Comparison of ENCODE assay signal across 9 mouse cellular contexts in the genomic region with DNA sequence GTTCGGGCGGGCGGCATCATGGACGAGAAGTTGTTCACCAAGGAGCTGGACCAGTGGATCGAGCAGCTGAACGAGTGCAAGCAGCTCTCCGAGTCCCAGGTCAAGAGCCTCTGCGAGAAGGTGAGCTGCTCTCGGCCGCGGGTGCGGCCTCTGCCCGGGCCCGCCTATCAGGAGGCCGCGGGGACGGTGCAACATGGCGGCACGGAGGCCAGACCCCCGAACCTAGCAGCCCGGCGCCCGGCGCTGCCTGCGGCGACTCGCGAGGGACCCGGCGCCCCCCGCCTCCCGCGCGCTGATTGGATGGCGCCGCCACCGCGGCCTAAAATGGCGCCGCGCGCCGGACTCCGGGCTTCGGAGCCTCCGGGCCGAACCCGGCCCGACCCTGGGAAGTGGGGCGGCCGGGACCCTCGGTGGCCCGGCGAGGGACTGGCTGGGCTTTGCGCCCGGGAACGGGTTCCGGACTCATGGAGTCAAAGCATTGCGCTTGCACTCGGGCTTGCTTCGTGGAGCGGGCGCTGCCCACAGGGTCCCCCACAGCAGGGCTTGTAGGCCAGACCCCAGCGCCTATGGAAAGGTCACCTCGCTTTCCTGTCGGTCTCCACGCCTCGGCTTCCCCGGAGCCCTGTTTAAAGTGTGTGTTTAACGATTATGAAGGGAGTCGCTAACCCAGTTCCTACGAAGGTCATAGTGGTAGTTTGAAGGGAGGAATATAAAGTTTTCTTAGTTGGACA. TPM values are rescaled to one million over a fixed set of nuclear protein-coding genes. Genes with fewer than 3 reads are reported as not detected.
DNase-seq lines count a peak whose midpoint lies in the region; ATAC-seq and TF ChIP-seq lines count a peak whose summit lies in the region.
"Had no signal": no experiment of that assay in that cellular context is flagged by ENCODE, and none has a peak within 500 bp of the region (broad histone marks: within the 10 kb centered on the region; RNA-seq: fewer than 3 reads in every experiment).

No protein-coding gene starts in this region.

- H3K36me3 ChIP-seq in forebrain, embryonic 11.5 days (ENCODE audit: control insufficient read depth, insufficient read depth, low read length) = no peaks in the 10 kb centered on the region
- no peaks in the 10 kb centered on the region for H3K36me3 ChIP-seq in heart, embryonic 16.5 days (ENCODE audit: control insufficient read depth, insufficient read depth)
- H3K36me3 ChIP-seq in neural tube, embryonic 14.5 days (ENCODE audit: control insufficient read depth, insufficient read depth, low read length) = no peaks in the 10 kb centered on the region

- under 1% methylated on average over 72 of the region's 72 CpGs for WGBS in bone marrow, adult 2 months
- under 1% methylated on average over 72 of the region's 72 CpGs for WGBS in forebrain, embryonic 11.5 days
- under 1% methylated on average over 70 of the region's 72 CpGs for WGBS in heart, embryonic 16.5 days
- WGBS in lung, adult 2 months = under 1% methylated on average over 72 of the region's 72 CpGs
- under 1% methylated on average over 69 of the region's 72 CpGs for WGBS in neural tube, embryonic 14.5 days

- no peak for TF ChIP-seq POLR2A in bone marrow, adult 2 months (IDR thresholded peaks at IDR 0.05; ENCODE audit: borderline replicate concordance, control insufficient read depth, low read depth, low read length)
- TF ChIP-seq POLR2A in lung, adult 2 months (IDR thresholded peaks at IDR 0.05; ENCODE audit: borderline replicate concordance, extremely low read depth, low read depth, low read length) = no peak

- peak; percentile 75 for DNase-seq in CD4-positive, CD25-positive, alpha-beta regulatory T cell, adult 2 months (ENCODE audit: low read depth, low spot score)
- peak; percentile 93 for DNase-seq in forebrain, embryonic 11.5 days (ENCODE audit: low spot score)
- peak; percentile 47 to 83 for DNase-seq in kidney, postnatal 36 days
- peak; percentile 74 for DNase-seq in lung, adult 2 months
- peak; percentile 86 for DNase-seq in testis, postnatal 14 days (ENCODE audit: low spot score)

- H3K9ac ChIP-seq in forebrain, embryonic 11.5 days (ENCODE audit: low read length) = peak overlapping the region; percentile 98
- H3K9ac ChIP-seq in heart, embryonic 16.5 days (ENCODE audit: low read length) = peak overlapping the region; percentile 97
- peak overlapping the region; percentile 98 for H3K9ac ChIP-seq in neural tube, embryonic 14.5 days (replicated peaks; ENCODE audit: low read depth, low read length)

- H3K4me3 ChIP-seq in bone marrow, adult 2 months (replicated peaks; ENCODE audit: control insufficient read depth, low read depth, low read length) = peak overlapping the region; percentile 88
- peak overlapping the region; percentile 98 for H3K4me3 ChIP-seq in forebrain, embryonic 11.5 days (ENCODE audit: low read depth, low read length)
- H3K4me3 ChIP-seq in heart, embryonic 16.5 days (ENCODE audit: low read length) = peak overlapping the region; percentile 77
- H3K4me3 ChIP-seq in lung, adult 2 months (replicated peaks; ENCODE audit: extremely low read depth, low read depth, low read length) = peak overlapping the region; percentile 91
- H3K4me3 ChIP-seq in neural tube, embryonic 14.5 days (ENCODE audit: low read depth, low read length) = peak overlapping the region; percentile 100

- peaks cover 2% of the 10 kb centered on the region; the same call in 1 of the 2 replicates for H3K4me1 ChIP-seq in bone marrow, adult 2 months (ENCODE audit: control insufficient read depth, insufficient read depth, low read length)
- H3K4me1 ChIP-seq in forebrain, embryonic 11.5 days (replicated peaks; ENCODE audit: control insufficient read depth, insufficient read depth, low read length) = peaks cover 6% of the 10 kb centered on the region; the same call in 1 of the 2 replicates
- H3K4me1 ChIP-seq in heart, embryonic 16.5 days (ENCODE audit: control insufficient read depth, insufficient read depth, low read length) = peaks cover 45% of the 10 kb centered on the region
- H3K4me1 ChIP-seq in lung, adult 2 months (ENCODE audit: control insufficient read depth, insufficient read depth, low read length) = peaks cover 23% of the 10 kb centered on the region
- peaks cover 17% of the 10 kb centered on the region for H3K4me1 ChIP-seq in neural tube, embryonic 14.5 days (ENCODE audit: control insufficient read depth, insufficient read depth, low read length)

- peak overlapping the region; percentile 99 for H3K27ac ChIP-seq in bone marrow, adult 2 months (ENCODE audit: control insufficient read depth, insufficient read depth, low read depth, low read length, poor library complexity)
- H3K27ac ChIP-seq in forebrain, embryonic 11.5 days (ENCODE audit: low read depth, low read length) = peak overlapping the region; percentile 98
- H3K27ac ChIP-seq in heart, embryonic 16.5 days (ENCODE audit: low read length) = peak overlapping the region; percentile 97
- H3K27ac ChIP-seq in neural tube, embryonic 14.5 days (ENCODE audit: low read depth, low read length) = peak overlapping the region; percentile 100

- no peaks in the 10 kb centered on the region for H3K9me3 ChIP-seq in forebrain, embryonic 11.5 days (ENCODE audit: control insufficient read depth, low read length)
- no peaks in the 10 kb centered on the region for H3K9me3 ChIP-seq in heart, embryonic 16.5 days (replicated peaks; ENCODE audit: control insufficient read depth, low read length)
- no peaks in the 10 kb centered on the region for H3K9me3 ChIP-seq in neural tube, embryonic 14.5 days (ENCODE audit: control insufficient read depth, low read length)

- no peak for TF ChIP-seq CTCF in bone marrow, adult 2 months (IDR thresholded peaks at IDR 0.05; ENCODE audit: control insufficient read depth, insufficient read depth, low read length)
- TF ChIP-seq CTCF in lung, adult 2 months (IDR thresholded peaks at IDR 0.05; ENCODE audit: insufficient read depth, low read length) = no peak

- ATAC-seq in forebrain, embryonic 11.5 days (replicated peaks; ENCODE audit: low FRiP score) = peak; percentile 89
- ATAC-seq in heart, embryonic 16.5 days (replicated peaks; ENCODE audit: extremely low read depth, insufficient read depth, low FRiP score) = peak; percentile 76
- peak; percentile 88 for ATAC-seq in neural tube, embryonic 14.5 days (ENCODE audit: low read depth)

- H3K4me2 ChIP-seq in forebrain, embryonic 11.5 days (ENCODE audit: low read depth, low read length, severe bottlenecking) = peak overlapping the region; percentile 66
- H3K4me2 ChIP-seq in heart, embryonic 16.5 days (ENCODE audit: low read depth, low read length) = peak overlapping the region; percentile 83
- peak overlapping the region; percentile 89 for H3K4me2 ChIP-seq in neural tube, embryonic 14.5 days (ENCODE audit: low read depth, low read length)

- no peaks in the 10 kb centered on the region for H3K27me3 ChIP-seq in forebrain, embryonic 11.5 days (ENCODE audit: control insufficient read depth, insufficient read depth, low read length)
- H3K27me3 ChIP-seq in heart, embryonic 16.5 days (ENCODE audit: control insufficient read depth, insufficient read depth, low read length) = no peaks in the 10 kb centered on the region
- H3K27me3 ChIP-seq in neural tube, embryonic 14.5 days (ENCODE audit: control insufficient read depth, insufficient read depth, low read length) = no peaks in the 10 kb centered on the region

RNA-seq across cellular contexts. Expression of gene Ppp2ca, which starts 0.7 kb away (rescaled TPM):
- polyA plus RNA-seq in bone marrow, adult 2 months (2011; ENCODE audit: insufficient read depth, insufficient read length, low replicate concordance, missing spikeins) = 29.8 and 38.0 TPM in 2 replicates
- 122 and 128 TPM in 2 replicates for polyA plus RNA-seq in forebrain, embryonic 11.5 days (2014; fragmentation: Nextera tagmentation; extraction: Ambion mirVana)
- polyA plus RNA-seq in heart, embryonic 16.5 days (2015; fragmentation: Nextera tagmentation; extraction: Ambion mirVana) = 67.3 and 71.3 TPM in 2 replicates
- 18.3 and 32.4 TPM in 2 replicates for polyA plus RNA-seq in lung, adult 2 months (2012; rRNA removed)
- polyA plus RNA-seq in neural tube, embryonic 14.5 days (2014; fragmentation: Nextera tagmentation; extraction: Ambion mirVana) = 167 and 175 TPM in 2 replicates

RNA-seq across cellular contexts. Expression of gene Olfr1373, which starts 46.1 kb away (rescaled TPM):
- not detected in 2 replicates for polyA plus RNA-seq in bone marrow, adult 2 months (2011; ENCODE audit: insufficient read depth, insufficient read length, low replicate concordance, missing spikeins)
- not detected in 2 replicates for polyA plus RNA-seq in forebrain, embryonic 11.5 days (2014; fragmentation: Nextera tagmentation; extraction: Ambion mirVana)
- polyA plus RNA-seq in heart, embryonic 16.5 days (2015; fragmentation: Nextera tagmentation; extraction: Ambion mirVana) = not detected in 2 replicates
- polyA plus RNA-seq in lung, adult 2 months (2012; rRNA removed) = not detected in 2 replicates
- polyA plus RNA-seq in neural tube, embryonic 14.5 days (2014; fragmentation: Nextera tagmentation; extraction: Ambion mirVana) = not detected in 2 replicates
- polyA plus RNA-seq: gonadal fat pad, adult 2 months had no signal

Comparison
In these comparisons a context has a peak if more than half of its experiments do, and no peak if none do; other contexts are left out.
1. Peak in every context shown above with its lines: DNase-seq, ATAC-seq, H3K4me3 ChIP-seq and H3K27ac ChIP-seq.